Mouse (Mus musculus): ENCODE measurements around the gene Ccdc134. TPM values are rescaled to one million over a fixed set of nuclear protein-coding genes. Genes with fewer than 3 reads are reported as not detected.
A peak's percentile ranks its signal among the peaks of the same experiment; 100 is the strongest.
"Not testable (repeated sequence)": the region's sequence is repeated elsewhere in the genome, so short reads cannot be mapped to it uniquely, and the experiment has no call there.

Ccdc134 gene
- polyA plus RNA-seq, 1 experiment from 2014 or later: 17.2 TPM

GRCm38 (mm10) chr15:82120544-82120943 lies 7.2 kb upstream of the Ccdc134 start:
- no peak for DNase-seq (ENCODE audit: low spot score)
- no peaks in the 10 kb centered on the region for H3K4me1 ChIP-seq (replicated peaks; ENCODE audit: control insufficient read depth, insufficient read depth, low read length)
- H3K36me3 ChIP-seq (ENCODE audit: control insufficient read depth, insufficient read depth, low read length): no peaks in the 10 kb centered on the region
- 90% methylated on average over 8 of the region's 8 CpGs for WGBS
- ATAC-seq (ENCODE audit: low FRiP score): no peak
- H3K4me2 ChIP-seq (replicated peaks; ENCODE audit: low read depth, low read length): no peak overlapping the region
- no peak overlapping the region for H3K9ac ChIP-seq (ENCODE audit: low read depth, low read length)
- H3K4me3 ChIP-seq (ENCODE audit: low read depth, low read length): no peak overlapping the region
- no peaks in the 10 kb centered on the region for H3K27me3 ChIP-seq (ENCODE audit: control insufficient read depth, insufficient read depth, low read length)
- no peak overlapping the region for H3K27ac ChIP-seq (ENCODE audit: low read depth, low read length)
- H3K9me3 ChIP-seq (ENCODE audit: control insufficient read depth, low read length): no peaks in the 10 kb centered on the region

- not testable (repeated sequence) for ATAC-seq (ENCODE audit: low FRiP score); DNase-seq (ENCODE audit: low spot score)
Observed at GRCm38 (mm10) chr15:82126690-82127089, 1.0 kb upstream of the Ccdc134 start.

GRCm38 (mm10) chr15:82128398-82128797 lies 676 bp downstream of the Ccdc134 start:
- ATAC-seq (ENCODE audit: low FRiP score) (no peak), DNase-seq (ENCODE audit: low spot score) (peak; percentile 31)
- Histone ChIP-seq H3K27me3 (ENCODE audit: control insufficient read depth, insufficient read depth, low read length) (no peaks in the 10 kb centered on the region), H3K9me3 (ENCODE audit: control insufficient read depth, low read length) (no peaks in the 10 kb centered on the region), H3K4me2 (replicated peaks; ENCODE audit: low read depth, low read length) (peak overlapping the region; percentile 94), H3K9ac (ENCODE audit: low read depth, low read length) (peak overlapping the region; percentile 84), H3K36me3 (ENCODE audit: control insufficient read depth, insufficient read depth, low read length) (no peaks in the 10 kb centered on the region), H3K4me1 (replicated peaks; ENCODE audit: control insufficient read depth, insufficient read depth, low read length) (peaks cover 2% of the 10 kb centered on the region), H3K27ac (ENCODE audit: low read depth, low read length) (no peak overlapping the region), H3K4me3 (ENCODE audit: low read depth, low read length) (peak overlapping the region; percentile 77)
- under 1% methylated on average over 5 of the region's 5 CpGs for WGBS

More at GRCm38 (mm10) chr15:82126690-82127089, 1.0 kb upstream of the Ccdc134 start:
- H3K4me1 ChIP-seq (replicated peaks; ENCODE audit: control insufficient read depth, insufficient read depth, low read length); H3K9ac ChIP-seq (ENCODE audit: low read depth, low read length); H3K27me3 ChIP-seq (ENCODE audit: control insufficient read depth, insufficient read depth, low read length); H3K4me3 ChIP-seq (ENCODE audit: low read depth, low read length); H3K9me3 ChIP-seq (ENCODE audit: control insufficient read depth, low read length); H3K4me2 ChIP-seq (replicated peaks; ENCODE audit: low read depth, low read length); H3K36me3 ChIP-seq (ENCODE audit: control insufficient read depth, insufficient read depth, low read length); H3K27ac ChIP-seq (ENCODE audit: low read depth, low read length): not testable (repeated sequence)
- 83% methylated on average over 4 of the region's 4 CpGs for WGBS

GRCm38 (mm10) chr15:82130599-82130998 lies 2.9 kb downstream of the Ccdc134 start:
- Histone ChIP-seq H3K36me3 (ENCODE audit: control insufficient read depth, insufficient read depth, low read length) (no peaks in the 10 kb centered on the region), H3K9me3 (ENCODE audit: control insufficient read depth, low read length) (no peaks in the 10 kb centered on the region), H3K4me3 (ENCODE audit: low read depth, low read length) (no peak overlapping the region), H3K4me2 (replicated peaks; ENCODE audit: low read depth, low read length) (no peak overlapping the region), H3K27ac (ENCODE audit: low read depth, low read length) (no peak overlapping the region), H3K9ac (ENCODE audit: low read depth, low read length) (no peak overlapping the region), H3K27me3 (ENCODE audit: control insufficient read depth, insufficient read depth, low read length) (no peaks in the 10 kb centered on the region), H3K4me1 (replicated peaks; ENCODE audit: control insufficient read depth, insufficient read depth, low read length) (peaks cover 2% of the 10 kb centered on the region)
- no peak for DNase-seq (ENCODE audit: low spot score)
- ATAC-seq (ENCODE audit: low FRiP score): no peak
- WGBS: 70% methylated on average over 7 of the region's 7 CpGs

GRCm38 (mm10) chr15:82135372-82135771 lies 7.7 kb downstream of the Ccdc134 start:
- H3K4me3 ChIP-seq (ENCODE audit: low read depth, low read length): no peak overlapping the region
- H3K4me2 ChIP-seq (replicated peaks; ENCODE audit: low read depth, low read length): no peak overlapping the region
- 90% methylated on average over 4 of the region's 4 CpGs for WGBS
- H3K4me1 ChIP-seq (replicated peaks; ENCODE audit: control insufficient read depth, insufficient read depth, low read length): no peaks in the 10 kb centered on the region
- no peaks in the 10 kb centered on the region for H3K27me3 ChIP-seq (ENCODE audit: control insufficient read depth, insufficient read depth, low read length)
- no peak overlapping the region for H3K27ac ChIP-seq (ENCODE audit: low read depth, low read length)
- no peaks in the 10 kb centered on the region for H3K36me3 ChIP-seq (ENCODE audit: control insufficient read depth, insufficient read depth, low read length)
- H3K9me3 ChIP-seq (ENCODE audit: control insufficient read depth, low read length): no peaks in the 10 kb centered on the region
- H3K9ac ChIP-seq (ENCODE audit: low read depth, low read length): no peak overlapping the region
- ATAC-seq (ENCODE audit: low FRiP score) (no peak), DNase-seq (ENCODE audit: low spot score) (no peak)

GRCm38 (mm10) chr15:82138565-82138964 lies 10.8 kb downstream of the Ccdc134 start:
- Histone ChIP-seq H3K4me3 (ENCODE audit: low read depth, low read length) (no peak overlapping the region), H3K4me1 (replicated peaks; ENCODE audit: control insufficient read depth, insufficient read depth, low read length) (no peaks in the 10 kb centered on the region), H3K27me3 (ENCODE audit: control insufficient read depth, insufficient read depth, low read length) (no peaks in the 10 kb centered on the region), H3K36me3 (ENCODE audit: control insufficient read depth, insufficient read depth, low read length) (peaks cover 3% of the 10 kb centered on the region; the same call in 1 of the 2 replicates), H3K4me2 (replicated peaks; ENCODE audit: low read depth, low read length) (no peak overlapping the region), H3K9me3 (ENCODE audit: control insufficient read depth, low read length) (no peaks in the 10 kb centered on the region), H3K27ac (ENCODE audit: low read depth, low read length) (no peak overlapping the region), H3K9ac (ENCODE audit: low read depth, low read length) (no peak overlapping the region)
- no peak for ATAC-seq (ENCODE audit: low FRiP score)
- DNase-seq (ENCODE audit: low spot score): peak; percentile 79
- 48% methylated on average over 4 of the region's 4 CpGs for whole genome bisulfite sequencing

- H3K9me3 ChIP-seq (ENCODE audit: control insufficient read depth, low read length): no peaks in the 10 kb centered on the region
- 93% methylated on average over 8 of the region's 8 CpGs for WGBS
- no peak overlapping the region for H3K4me2 ChIP-seq (replicated peaks; ENCODE audit: low read depth, low read length)
- H3K4me1 ChIP-seq (replicated peaks; ENCODE audit: control insufficient read depth, insufficient read depth, low read length): 0 out of 2 replicates have a peak, but pooled peaks cover 2% of the 10 kb centered on the region
- no peak overlapping the region for H3K4me3 ChIP-seq (ENCODE audit: low read depth, low read length)
- H3K27me3 ChIP-seq (ENCODE audit: control insufficient read depth, insufficient read depth, low read length): no peaks in the 10 kb centered on the region
- no peak overlapping the region for H3K27ac ChIP-seq (ENCODE audit: low read depth, low read length)
- DNase-seq (ENCODE audit: low spot score) (no peak), ATAC-seq (ENCODE audit: low FRiP score) (no peak)
- peaks cover 3% of the 10 kb centered on the region; the same call in 1 of the 2 replicates for H3K36me3 ChIP-seq (ENCODE audit: control insufficient read depth, insufficient read depth, low read length)
- no peak overlapping the region for H3K9ac ChIP-seq (ENCODE audit: low read depth, low read length)
Observed at GRCm38 (mm10) chr15:82139196-82139595, 11.5 kb downstream of the Ccdc134 start.

- H3K4me3 ChIP-seq (ENCODE audit: low read depth, low read length): no peak overlapping the region
- 85% methylated on average over 3 of the region's 3 CpGs for WGBS
- H3K27ac ChIP-seq (ENCODE audit: low read depth, low read length): no peak overlapping the region
- no peak for ATAC-seq (ENCODE audit: low FRiP score)
- no peaks in the 10 kb centered on the region for H3K9me3 ChIP-seq (ENCODE audit: control insufficient read depth, low read length)
- H3K9ac ChIP-seq (ENCODE audit: low read depth, low read length): no peak overlapping the region
- DNase-seq (ENCODE audit: low spot score): no peak
- H3K36me3 ChIP-seq (ENCODE audit: control insufficient read depth, insufficient read depth, low read length): peaks cover 3% of the 10 kb centered on the region; the same call in 1 of the 2 replicates
- H3K4me2 ChIP-seq (replicated peaks; ENCODE audit: low read depth, low read length): no peak overlapping the region
- no peaks in the 10 kb centered on the region for H3K27me3 ChIP-seq (ENCODE audit: control insufficient read depth, insufficient read depth, low read length)
- 0 out of 2 replicates have a peak, but pooled peaks cover 2% of the 10 kb centered on the region for H3K4me1 ChIP-seq (replicated peaks; ENCODE audit: control insufficient read depth, insufficient read depth, low read length)
Observed at GRCm38 (mm10) chr15:82140355-82140754, 12.6 kb downstream of the Ccdc134 start.

GRCm38 (mm10) chr15:82144157-82144556 lies 16.4 kb downstream of the Ccdc134 start:
- no peak overlapping the region for H3K4me2 ChIP-seq (replicated peaks; ENCODE audit: low read depth, low read length)
- no peaks in the 10 kb centered on the region for H3K9me3 ChIP-seq (ENCODE audit: control insufficient read depth, low read length)
- 88% methylated on average over 5 of the region's 5 CpGs for WGBS
- DNase-seq (ENCODE audit: low spot score): no peak
- no peak overlapping the region for H3K9ac ChIP-seq (ENCODE audit: low read depth, low read length)
- H3K27me3 ChIP-seq (ENCODE audit: control insufficient read depth, insufficient read depth, low read length): no peaks in the 10 kb centered on the region
- H3K4me1 ChIP-seq (replicated peaks; ENCODE audit: control insufficient read depth, insufficient read depth, low read length): 0 out of 2 replicates have a peak, but pooled peaks cover 2% of the 10 kb centered on the region
- H3K36me3 ChIP-seq (ENCODE audit: control insufficient read depth, insufficient read depth, low read length): peaks cover 3% of the 10 kb centered on the region; the same call in 1 of the 2 replicates
- no peak for ATAC-seq (ENCODE audit: low FRiP score)
- no peak overlapping the region for H3K4me3 ChIP-seq (ENCODE audit: low read depth, low read length)
- peak overlapping the region; percentile 39; the same call in 1 of the 2 replicates for H3K27ac ChIP-seq (ENCODE audit: low read depth, low read length)
